Mouse (Mus musculus) brown adipose tissue, adult 24 weeks (tissue): ENCODE data around the gene Rbm44. TPM values are rescaled to one million over a fixed set of nuclear protein-coding genes. Genes with fewer than 3 reads are reported as not detected.

Experiments used
- H3K27ac ChIP-seq: fragments of 200-500 bp; replicated peaks from 2 replicates; pipeline ENCODE4 v1.5.1; 2012; ENCODE audit warnings: low read depth, mild to moderate bottlenecking, low read length
- H3K4me1 ChIP-seq: fragments of 200-500 bp; 2 replicates; pipeline ENCODE4 v1.6.1; 2012; ENCODE audit warnings: low read length, mixed read lengths; ENCODE audit not compliant: control insufficient read depth, insufficient read depth, insufficient read length
- H3K4me3 ChIP-seq: fragments of 200-500 bp; 2 replicates; pipeline ENCODE4 v1.5.1; 2012; ENCODE audit warnings: low read depth, mild to moderate bottlenecking, low read length, moderate library complexity; ENCODE audit not compliant: insufficient read depth
- polyA plus RNA-seq: library from polyadenylated mRNA; stranded (reverse); fragments of >200 nt; gene quantifications from 2 replicates; pipeline ENCODE4 v1.2.4, GENCODE M21; 2012; ENCODE audit not compliant: missing spikeins, insufficient read depth, insufficient read length

Gene Rbm44
- polyA plus RNA-seq, 1 experiment: not detected

- no peak overlapping the region for H3K4me3 ChIP-seq
- no peak overlapping the region for H3K27ac ChIP-seq
Measured at GRCm38 (mm10) chr1:91187786-91188640, 43.1 kb downstream of the Rbm44 start.

GRCm38 (mm10) chr1:91188851-91189460 is 44.1 kb downstream of the Rbm44 start:
- Histone ChIP-seq H3K4me1 (no peaks in the 10 kb centered on the region), H3K4me3 (no peak overlapping the region), H3K27ac (no peak overlapping the region)

More at GRCm38 (mm10) chr1:91187786-91188640, 43.1 kb downstream of the Rbm44 start:
- no peaks in the 10 kb centered on the region for H3K4me1 ChIP-seq

- H3K27ac ChIP-seq: no peak overlapping the region
- H3K4me3 ChIP-seq: no peak overlapping the region
- H3K4me1 ChIP-seq: no peaks in the 10 kb centered on the region
Measured at GRCm38 (mm10) chr1:91192184-91192583, 47.3 kb downstream of the Rbm44 start.

GRCm38 (mm10) chr1:91193242-91193641 is 48.4 kb downstream of the Rbm44 start:
- no peak overlapping the region for H3K27ac ChIP-seq
- no peak overlapping the region for H3K4me3 ChIP-seq
- no peaks in the 10 kb centered on the region for H3K4me1 ChIP-seq

GRCm38 (mm10) chr1:91193680-91194079 is 48.8 kb downstream of the Rbm44 start:
- no peak overlapping the region for H3K4me3 ChIP-seq
- no peaks in the 10 kb centered on the region for H3K4me1 ChIP-seq
- no peak overlapping the region for H3K27ac ChIP-seq

GRCm38 (mm10) chr1:91199793-91200192 is 54.9 kb downstream of the Rbm44 start:
- H3K4me3 ChIP-seq: no peak overlapping the region
- no peaks in the 10 kb centered on the region for H3K4me1 ChIP-seq
- no peak overlapping the region for H3K27ac ChIP-seq

GRCm38 (mm10) chr1:91201122-91201521 is 56.2 kb downstream of the Rbm44 start:
- Histone ChIP-seq H3K4me3 (no peak overlapping the region), H3K27ac (no peak overlapping the region)

GRCm38 (mm10) chr1:91204221-91204765 is 59.4 kb downstream of the Rbm44 start:
- no peak overlapping the region for H3K27ac ChIP-seq

More at GRCm38 (mm10) chr1:91201122-91201521, 56.2 kb downstream of the Rbm44 start:
- no peaks in the 10 kb centered on the region for H3K4me1 ChIP-seq

GRCm38 (mm10) chr1:91205651-91206050 is 60.8 kb downstream of the Rbm44 start:
- Histone ChIP-seq H3K4me3 (no peak overlapping the region), H3K27ac (no peak overlapping the region), H3K4me1 (peaks cover 4% of the 10 kb centered on the region)

More at GRCm38 (mm10) chr1:91204221-91204765, 59.4 kb downstream of the Rbm44 start:
- Histone ChIP-seq H3K4me1 (peaks cover 4% of the 10 kb centered on the region), H3K4me3 (no peak overlapping the region)

- Histone ChIP-seq H3K27ac (no peak overlapping the region), H3K4me1 (peaks cover 4% of the 10 kb centered on the region), H3K4me3 (no peak overlapping the region)
Measured at GRCm38 (mm10) chr1:91206336-91206735, 61.4 kb downstream of the Rbm44 start.

GRCm38 (mm10) chr1:91206873-91207272 is 62.0 kb downstream of the Rbm44 start:
- Histone ChIP-seq H3K4me3 (no peak overlapping the region), H3K27ac (no peak overlapping the region), H3K4me1 (peaks cover 4% of the 10 kb centered on the region)

GRCm38 (mm10) chr1:91207334-91208074 is 62.6 kb downstream of the Rbm44 start:
- no peak overlapping the region for H3K4me3 ChIP-seq
- H3K4me1 ChIP-seq: peaks cover 4% of the 10 kb centered on the region
- peak overlapping the region; percentile 28; the same call in 1 of the 2 replicates for H3K27ac ChIP-seq

GRCm38 (mm10) chr1:91209343-91209742 is 64.5 kb downstream of the Rbm44 start:
- no peak overlapping the region for H3K27ac ChIP-seq
- H3K4me3 ChIP-seq: no peak overlapping the region
- H3K4me1 ChIP-seq: peaks cover 4% of the 10 kb centered on the region

- no peak overlapping the region for H3K4me3 ChIP-seq
- H3K27ac ChIP-seq: no peak overlapping the region
- peaks cover 4% of the 10 kb centered on the region for H3K4me1 ChIP-seq
Measured at GRCm38 (mm10) chr1:91209785-91210184, 64.9 kb downstream of the Rbm44 start.

GRCm38 (mm10) chr1:91211099-91211498 is 66.2 kb downstream of the Rbm44 start:
- H3K4me1 ChIP-seq: peaks cover 4% of the 10 kb centered on the region
- no peak overlapping the region for H3K27ac ChIP-seq
- H3K4me3 ChIP-seq: no peak overlapping the region
